Comparison of ENCODE assay signal across 12 mouse cellular contexts in the genomic region with DNA sequence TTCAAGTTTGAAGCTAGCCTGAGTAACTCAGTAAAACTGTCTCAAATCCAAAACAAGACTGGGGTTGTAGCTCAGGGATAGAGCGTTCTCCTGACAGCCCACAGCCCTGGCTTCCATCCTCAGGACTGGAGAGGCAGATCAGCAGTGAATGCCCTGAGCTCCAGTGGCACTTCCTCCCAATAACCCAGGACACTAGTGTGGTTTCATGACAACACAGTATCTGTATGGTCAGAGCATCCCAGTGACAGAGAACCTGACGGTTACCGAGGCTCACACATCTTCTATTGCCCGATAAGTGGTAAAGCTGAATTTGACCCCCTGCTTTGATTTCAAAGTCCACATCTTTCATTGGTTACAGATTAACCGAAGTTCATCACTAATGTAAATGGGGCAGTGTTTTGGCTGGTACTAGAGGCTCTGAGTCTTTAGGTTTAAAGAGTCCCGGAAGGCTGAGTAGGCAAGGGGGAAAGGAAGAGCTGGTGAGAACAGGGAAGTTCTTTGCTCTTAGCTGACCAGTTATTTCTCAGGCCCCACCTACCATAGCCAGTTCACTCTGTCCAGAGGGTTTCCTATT.
DNase-seq lines count a peak whose midpoint lies in the region; ATAC-seq lines count a peak whose summit lies in the region.
"Had no signal": no experiment of that assay in that cellular context is flagged by ENCODE, and none has a peak within 500 bp of the region (broad histone marks: within the 10 kb centered on the region; RNA-seq: fewer than 3 reads in every experiment).

No protein-coding gene starts in this region.

- H3K4me2 ChIP-seq in heart, embryonic 15.5 days = no peak overlapping the region
- H3K4me2 ChIP-seq in kidney, embryonic 14.5 days (replicated peaks; ENCODE audit: low read depth, low read length) = no peak overlapping the region
- H3K4me2 ChIP-seq in hindbrain, embryonic 12.5 days (replicated peaks) = no peak overlapping the region

- no peak for DNase-seq in heart, postnatal 14 days
- no peak for DNase-seq in thymus, adult 18-20 months
- DNase-seq in urinary bladder, postnatal 14 days (ENCODE audit: low spot score) = no peak
- DNase-seq: cerebellum, adult 18-20 months; lung, adult 18-20 months; right cerebral cortex, postnatal 25 days; thymus, postnatal 36 days had no signal

- intact Hi-C loops in heart, postnatal 14 days (cut with DNase I) = no loop called here

- no peaks in the 10 kb centered on the region for H3K36me3 ChIP-seq in heart, embryonic 15.5 days
- no peaks in the 10 kb centered on the region for H3K36me3 ChIP-seq in kidney, embryonic 14.5 days (ENCODE audit: control insufficient read depth, insufficient read depth, low read length)
- no peaks in the 10 kb centered on the region for H3K36me3 ChIP-seq in megakaryocyte, embryonic 14.5 days (replicated peaks; ENCODE audit: low read length)
- H3K36me3 ChIP-seq in hindbrain, embryonic 12.5 days = no peaks in the 10 kb centered on the region

- no peaks in the 10 kb centered on the region for H3K27me3 ChIP-seq in heart, embryonic 15.5 days
- no peaks in the 10 kb centered on the region for H3K27me3 ChIP-seq in kidney, embryonic 14.5 days (ENCODE audit: control insufficient read depth, insufficient read depth, low read length)
- H3K27me3 ChIP-seq in megakaryocyte, embryonic 14.5 days (replicated peaks) = peaks cover 21% of the 10 kb centered on the region
- H3K27me3 ChIP-seq in hindbrain, embryonic 12.5 days = no peaks in the 10 kb centered on the region

- peaks cover 30% of the 10 kb centered on the region for H3K4me1 ChIP-seq in heart, embryonic 15.5 days (replicated peaks)
- no peaks in the 10 kb centered on the region for H3K4me1 ChIP-seq in kidney, embryonic 14.5 days (ENCODE audit: control insufficient read depth, insufficient read depth, low read length)
- H3K4me1 ChIP-seq in megakaryocyte, embryonic 14.5 days = peaks cover 36% of the 10 kb centered on the region
- no peaks in the 10 kb centered on the region; the same call in 1 of the 2 replicates for H3K4me1 ChIP-seq in hindbrain, embryonic 12.5 days

- 55% methylated on average over 6 of the region's 6 CpGs for WGBS in heart, embryonic 15.5 days
- 81% methylated on average over 6 of the region's 6 CpGs for WGBS in kidney, embryonic 14.5 days
- WGBS in hindbrain, embryonic 12.5 days = 79% methylated on average over 6 of the region's 6 CpGs

- H3K4me3 ChIP-seq in heart, embryonic 15.5 days = no peak overlapping the region
- H3K4me3 ChIP-seq in kidney, embryonic 14.5 days (ENCODE audit: low read length) = no peak overlapping the region
- H3K4me3 ChIP-seq in megakaryocyte, embryonic 14.5 days (replicated peaks) = peak overlapping the region; percentile 65
- no peak overlapping the region for H3K4me3 ChIP-seq in hindbrain, embryonic 12.5 days

- H3K9ac ChIP-seq in heart, embryonic 15.5 days = no peak overlapping the region
- no peak overlapping the region for H3K9ac ChIP-seq in kidney, embryonic 14.5 days (ENCODE audit: low read depth, low read length)
- H3K9ac ChIP-seq in hindbrain, embryonic 12.5 days = no peak overlapping the region

- no peak for ATAC-seq in heart, embryonic 15.5 days (replicated peaks; ENCODE audit: insufficient number of reproducible peaks, insufficient read depth, low FRiP score, low read depth)
- peak; percentile 59 for ATAC-seq in erythroblast, adult 5-6 weeks (replicated peaks; ENCODE audit: low FRiP score, poor library complexity, severe bottlenecking)
- ATAC-seq in kidney, embryonic 14.5 days (ENCODE audit: low FRiP score, low TSS enrichment) = no peak
- no peak for ATAC-seq in hindbrain, embryonic 12.5 days (ENCODE audit: low FRiP score)

- H3K9me3 ChIP-seq in heart, embryonic 15.5 days (replicated peaks) = no peaks in the 10 kb centered on the region
- H3K9me3 ChIP-seq in kidney, embryonic 14.5 days (ENCODE audit: control insufficient read depth, low read length) = no peaks in the 10 kb centered on the region
- H3K9me3 ChIP-seq in megakaryocyte, embryonic 14.5 days = no peaks in the 10 kb centered on the region
- H3K9me3 ChIP-seq in hindbrain, embryonic 12.5 days (replicated peaks) = no peaks in the 10 kb centered on the region

- H3K27ac ChIP-seq in heart, embryonic 15.5 days = peak overlapping the region; percentile 78
- peak overlapping the region; percentile 37; the same call in 1 of the 2 replicates for H3K27ac ChIP-seq in kidney, embryonic 14.5 days (ENCODE audit: low read depth, low read length)
- no peak overlapping the region for H3K27ac ChIP-seq in hindbrain, embryonic 12.5 days
